Mouse (Mus musculus) brain, adult 2 months (tissue): ENCODE data around the gene Ric8b.
A peak's percentile ranks its signal among the peaks of the same experiment; 100 is the strongest.

ENCODE experiments used
- DNase-seq: peaks from one replicate; pipeline ENCODE4 v3.0.0; 2011; ENCODE audit warnings: low read depth, low spot score

Ric8b gene

DNA sequence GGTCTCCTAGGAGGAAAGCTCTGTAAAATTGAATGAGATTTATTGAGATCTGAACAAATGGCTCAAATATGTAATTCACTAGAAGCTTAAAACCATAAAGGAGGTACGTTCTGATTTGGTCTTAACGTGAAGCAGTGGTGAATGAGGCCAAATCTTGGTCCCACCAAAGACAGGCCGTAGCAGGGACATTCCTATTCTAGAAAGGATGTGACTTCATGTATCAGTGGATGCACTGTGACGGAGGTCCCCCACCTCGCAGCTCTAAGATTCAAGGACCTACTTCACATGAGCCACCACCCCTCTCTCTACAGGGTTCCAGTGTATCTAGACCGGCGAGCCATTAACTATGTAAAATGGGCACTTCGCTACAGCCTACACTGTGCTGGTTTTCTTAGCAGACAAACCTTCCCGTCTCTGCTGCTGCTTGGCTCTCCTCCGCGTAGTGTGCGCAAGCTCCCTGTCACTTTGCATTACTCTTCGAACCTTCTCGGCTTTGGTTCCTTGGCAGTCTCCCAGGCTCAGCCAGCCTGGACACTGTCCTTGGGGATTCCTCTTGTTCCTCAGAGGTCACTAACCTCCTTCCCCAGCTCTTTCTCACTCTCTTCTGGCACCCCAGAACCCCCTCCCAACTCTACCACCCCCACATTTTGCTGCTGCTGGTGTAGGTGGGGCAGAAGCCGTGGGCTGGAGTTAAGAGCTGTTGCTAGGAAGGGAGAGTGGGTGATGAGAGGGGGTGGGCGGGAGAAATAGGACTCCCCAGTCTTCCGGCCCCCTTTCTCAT is 8.2 kb upstream of the Ric8b start:
- peak; percentile 68 for DNase-seq

DNA sequence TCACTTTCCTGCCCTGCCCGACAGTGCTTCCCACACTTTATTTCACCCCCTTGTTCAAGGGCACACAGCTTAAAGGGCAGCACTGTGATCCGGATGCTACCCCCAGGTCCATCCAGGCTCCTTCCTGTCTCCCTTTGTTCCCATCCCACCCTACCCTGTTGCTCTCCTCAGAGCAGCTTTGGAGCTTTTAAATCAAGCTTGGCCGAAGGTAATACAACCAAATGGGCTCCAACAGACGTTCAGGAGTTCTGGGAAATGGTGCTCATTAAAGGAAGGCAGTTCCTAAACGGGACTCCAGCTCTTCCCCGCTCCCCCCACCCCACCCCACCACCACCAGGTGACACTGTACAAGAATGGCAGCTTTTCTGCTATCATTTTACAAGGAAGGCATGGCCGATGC is 7.2 kb upstream of the Ric8b start:
- DNase-seq = no peak

DNA sequence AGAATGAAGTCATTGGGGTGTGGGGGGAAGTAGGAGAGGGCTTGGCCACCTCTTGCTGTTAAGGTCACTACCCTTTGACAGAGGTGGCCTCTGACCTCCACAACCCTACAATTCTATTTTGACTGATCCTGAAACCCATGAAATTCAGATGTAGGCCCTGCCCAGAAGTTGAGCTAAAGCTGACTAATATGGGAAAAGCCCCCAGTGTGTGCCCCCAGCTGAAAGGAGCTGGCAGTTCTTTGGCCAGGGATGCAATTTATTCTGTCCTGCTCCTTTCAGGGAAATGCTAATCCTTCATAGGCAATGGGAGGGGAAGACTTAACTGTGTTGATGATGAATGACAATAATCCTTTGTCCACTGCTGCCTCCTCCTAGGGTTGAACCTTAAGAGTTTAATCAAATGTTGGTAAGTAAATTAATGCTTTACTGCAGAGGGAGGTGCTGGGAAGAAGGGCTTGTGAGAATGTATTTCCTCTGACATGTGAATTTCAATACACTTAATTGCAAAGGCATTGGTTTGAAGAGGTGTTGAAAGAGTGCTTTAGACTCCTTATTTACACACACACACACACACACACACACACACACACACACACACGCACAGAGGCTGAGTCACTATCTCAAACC is 6.5 kb upstream of the Ric8b start:
- no peak for DNase-seq

DNA sequence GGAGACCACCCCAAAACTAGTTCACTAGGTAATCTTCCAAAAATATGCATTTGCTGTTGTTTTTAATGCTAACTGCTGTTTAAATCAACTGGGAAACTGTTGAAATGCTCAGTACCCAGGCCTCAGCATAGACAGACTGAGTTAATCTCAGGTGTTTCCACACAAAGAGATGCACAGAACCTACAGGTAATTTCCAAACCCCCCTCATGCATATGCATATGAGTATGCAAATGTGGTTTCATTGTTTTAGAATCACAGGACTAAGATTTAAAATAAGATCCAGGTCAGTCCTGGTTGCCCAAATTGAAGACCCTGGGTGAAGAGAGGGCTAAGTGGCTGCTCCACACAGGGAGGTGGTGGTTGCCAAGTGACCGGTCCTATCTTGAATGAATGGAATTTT is 4.3 kb upstream of the Ric8b start:
- DNase-seq = no peak

DNA sequence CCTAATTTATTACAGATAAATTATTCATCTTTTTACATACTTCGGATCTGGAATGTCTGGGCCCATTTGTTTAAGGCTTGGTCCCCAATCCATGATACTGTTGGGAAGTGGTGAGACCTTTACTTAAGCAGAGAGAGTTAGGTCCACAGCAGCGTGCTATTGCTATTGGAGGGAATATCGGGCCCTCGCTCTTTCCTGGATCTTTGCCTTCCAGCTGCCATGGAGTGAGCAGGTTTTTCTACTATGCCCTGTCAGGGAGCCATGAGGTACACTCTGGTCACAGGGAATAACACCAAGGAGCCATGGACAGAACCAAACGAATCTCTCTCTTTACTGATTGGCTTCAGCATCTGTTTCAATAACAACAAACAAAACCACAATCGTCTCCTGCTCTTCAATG is 1.9 kb upstream of the Ric8b start:
- no peak for DNase-seq

DNA sequence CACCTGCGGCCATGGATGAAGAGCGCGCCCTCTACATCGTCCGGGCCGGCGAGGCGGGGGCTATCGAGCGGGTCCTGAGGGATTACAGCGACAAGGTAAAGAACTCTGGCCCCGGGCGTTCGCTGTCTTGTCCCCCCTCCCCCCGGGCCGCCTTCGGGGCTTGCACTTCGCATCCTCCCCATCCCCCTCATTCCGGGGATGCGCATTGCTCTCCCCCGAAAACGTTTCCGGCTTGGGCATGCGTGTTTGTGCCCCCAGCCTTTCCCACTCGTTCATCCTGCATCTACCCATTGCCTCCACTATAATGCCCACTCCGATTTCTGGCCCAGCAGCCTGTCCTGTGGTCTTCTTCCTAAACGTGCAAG is 297 bp downstream of the Ric8b start:
- peak; percentile 70 for DNase-seq

DNA sequence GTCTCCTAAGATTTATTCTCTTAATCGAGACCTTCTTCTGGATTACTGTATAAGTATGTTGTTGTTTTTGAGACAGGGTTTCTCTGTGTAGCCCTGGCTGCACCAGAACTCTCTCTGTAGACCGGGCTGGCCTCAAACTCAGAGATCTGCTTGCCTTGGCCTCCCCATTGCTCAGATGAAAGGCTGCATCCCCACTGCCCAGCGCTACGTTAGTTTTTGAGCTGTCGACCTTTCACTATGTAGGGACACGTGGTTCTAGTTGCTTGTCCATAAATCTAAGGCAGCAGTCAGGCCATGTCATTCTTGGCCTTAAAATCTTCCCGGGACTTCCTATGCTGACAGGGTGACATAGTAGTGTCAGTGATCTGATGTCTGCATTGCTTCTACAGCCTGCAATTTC is 8.9 kb downstream of the Ric8b start:
- no peak for DNase-seq

DNA sequence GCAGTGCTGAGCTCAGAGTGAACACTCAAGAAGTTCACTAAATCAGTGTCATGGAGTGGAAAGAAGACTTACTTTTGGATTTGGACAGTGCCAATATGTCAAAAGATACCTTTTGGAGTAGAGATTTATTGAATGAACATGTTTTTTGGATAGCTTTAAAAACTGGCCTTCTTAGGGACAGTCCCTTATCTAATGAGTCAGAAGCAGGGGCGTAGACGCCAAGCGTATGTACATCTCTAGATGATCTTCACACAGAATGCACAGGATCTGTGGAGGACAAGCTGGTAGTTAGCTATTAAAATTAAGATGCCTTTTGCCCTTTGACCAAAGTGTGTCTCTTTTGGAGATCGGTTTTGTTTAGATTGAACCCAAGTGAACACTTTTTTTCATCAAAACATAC is 9.5 kb downstream of the Ric8b start:
- DNase-seq = no peak

DNA sequence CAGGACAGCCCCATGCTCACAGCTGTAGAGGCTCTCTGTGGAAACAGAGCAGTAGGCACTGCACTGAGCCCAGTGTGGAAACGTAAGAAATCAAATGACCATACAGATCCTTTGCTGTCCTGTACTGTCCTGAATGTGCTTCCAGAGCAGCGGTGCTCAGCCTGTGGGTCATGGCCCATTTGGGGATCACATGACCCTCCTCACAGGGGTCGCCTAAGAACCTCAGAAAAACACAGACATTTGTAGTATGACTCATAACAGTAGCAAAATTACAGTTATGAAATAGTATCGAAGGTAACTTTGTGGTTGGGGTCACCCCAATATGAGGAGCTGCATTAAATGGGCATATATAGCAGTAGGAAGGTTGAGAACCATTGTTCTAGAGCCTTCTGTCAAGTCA is 11.0 kb downstream of the Ric8b start:
- no peak for DNase-seq

DNA sequence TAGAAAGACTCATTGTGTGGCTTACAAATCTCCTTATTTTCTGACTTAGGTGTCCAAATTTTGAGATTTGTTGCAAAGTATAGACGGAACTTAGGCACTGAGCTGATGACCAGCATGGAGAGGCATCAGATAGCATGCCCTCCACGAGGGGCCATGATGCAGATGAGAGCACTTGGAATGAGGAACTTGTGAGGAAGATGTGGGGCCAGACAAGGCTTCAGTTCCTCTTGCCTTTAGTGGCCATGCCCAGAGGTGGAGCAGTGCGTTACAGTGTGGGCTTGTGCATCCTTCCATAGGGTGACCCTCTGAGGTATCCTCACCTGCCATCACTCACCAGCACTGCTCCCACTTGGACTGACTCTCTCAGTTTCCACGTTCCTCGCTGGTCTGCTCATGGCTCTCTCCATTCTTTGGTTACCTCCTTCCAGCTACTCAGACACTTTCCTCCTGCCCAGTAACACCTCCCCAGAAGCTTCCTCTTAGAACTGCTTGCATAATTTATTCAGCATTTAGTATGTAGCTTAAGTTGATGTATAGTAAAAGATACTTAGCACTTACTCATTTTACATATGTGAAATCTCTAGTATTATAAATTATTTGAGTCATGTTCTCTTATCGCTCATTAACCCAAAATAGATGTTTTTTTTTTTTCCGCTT is 18.3 kb downstream of the Ric8b start:
- no peak for DNase-seq

DNA sequence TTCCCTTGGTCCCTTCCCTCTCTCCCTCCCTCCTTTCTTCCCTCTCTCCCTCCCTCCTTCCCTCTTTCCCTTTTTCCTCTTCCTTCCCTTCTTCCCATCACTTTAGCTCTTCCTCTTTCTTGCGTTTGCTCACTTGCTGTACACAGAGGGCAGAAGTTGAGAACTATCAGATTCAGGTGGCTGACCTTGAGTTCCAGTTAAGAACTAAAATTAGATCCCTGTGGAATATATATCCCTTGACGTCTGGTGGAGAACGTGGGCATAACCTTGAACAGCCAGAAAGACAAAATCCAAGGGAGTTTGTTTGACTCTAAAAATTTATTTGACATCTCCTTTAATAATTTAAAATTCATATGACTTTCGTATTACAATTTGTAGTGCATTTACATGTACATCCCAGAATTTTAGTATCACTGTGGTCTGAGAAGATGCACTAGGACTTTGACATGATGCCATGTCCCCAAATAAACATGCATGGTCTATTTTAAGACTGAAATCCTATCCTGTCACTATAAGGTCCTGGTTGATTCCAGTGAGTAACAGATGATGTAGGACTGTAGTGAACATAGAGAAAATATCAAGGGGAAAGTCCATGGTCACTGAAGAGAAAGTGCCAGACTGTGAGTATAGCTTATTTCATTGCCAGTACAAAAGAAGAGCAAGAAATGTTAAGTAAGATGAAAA is 19.6 kb downstream of the Ric8b start:
- DNase-seq = no peak

DNA sequence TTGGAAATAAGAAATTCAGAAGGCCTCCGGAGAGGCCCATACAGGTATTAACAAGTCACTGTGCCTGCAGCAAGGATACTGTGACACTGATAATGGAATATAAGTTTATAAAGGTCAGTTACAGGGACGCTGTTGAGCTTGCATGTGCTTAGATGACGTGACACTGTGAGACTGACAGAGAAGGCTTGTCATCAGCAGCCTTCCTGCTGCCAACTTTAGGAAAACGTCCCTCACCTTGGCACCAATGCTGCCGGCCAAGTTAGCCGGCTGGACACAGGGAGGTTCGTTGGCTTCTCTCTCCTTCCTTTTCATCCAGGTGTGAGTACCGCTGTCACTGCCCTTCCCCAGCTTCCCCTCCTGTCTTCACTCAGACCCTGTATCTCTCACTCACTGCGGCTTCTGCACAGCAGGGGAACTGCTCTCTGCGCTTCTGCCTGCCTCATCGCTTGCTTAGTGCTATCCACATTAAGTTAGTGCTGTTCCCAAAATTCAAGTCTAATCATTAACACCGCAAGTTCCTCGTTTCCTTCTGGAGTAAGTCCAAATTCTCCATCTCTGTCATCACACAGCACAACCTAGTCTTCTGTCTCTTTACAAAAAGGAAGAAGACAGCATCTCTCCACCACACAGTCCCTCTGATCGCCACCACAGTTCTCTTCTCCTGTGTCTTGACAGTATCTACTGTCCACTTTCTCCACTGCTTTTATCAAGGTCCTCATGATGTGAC is 20.8 kb downstream of the Ric8b start:
- DNase-seq = no peak

DNA sequence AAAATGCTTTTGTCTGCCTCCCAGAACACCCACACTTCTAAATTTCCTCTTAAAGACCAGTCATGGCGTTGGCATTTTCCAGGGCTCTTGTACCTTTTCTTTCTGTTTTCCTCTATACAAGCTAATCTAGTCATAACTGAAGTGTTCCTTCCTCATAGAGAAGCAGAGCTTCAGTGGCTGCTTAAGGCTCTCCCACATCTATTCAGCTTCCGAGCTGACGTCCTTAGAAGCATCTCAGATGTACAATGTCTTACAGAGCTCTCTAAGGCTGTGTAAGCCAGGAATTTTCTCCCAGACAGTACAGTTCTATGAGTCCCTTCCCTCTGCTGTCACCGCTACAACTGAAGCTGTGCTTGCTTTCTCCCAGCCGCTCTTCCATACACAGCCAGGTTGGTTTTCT is 21.5 kb downstream of the Ric8b start:
- DNase-seq = peak; percentile 29

DNA sequence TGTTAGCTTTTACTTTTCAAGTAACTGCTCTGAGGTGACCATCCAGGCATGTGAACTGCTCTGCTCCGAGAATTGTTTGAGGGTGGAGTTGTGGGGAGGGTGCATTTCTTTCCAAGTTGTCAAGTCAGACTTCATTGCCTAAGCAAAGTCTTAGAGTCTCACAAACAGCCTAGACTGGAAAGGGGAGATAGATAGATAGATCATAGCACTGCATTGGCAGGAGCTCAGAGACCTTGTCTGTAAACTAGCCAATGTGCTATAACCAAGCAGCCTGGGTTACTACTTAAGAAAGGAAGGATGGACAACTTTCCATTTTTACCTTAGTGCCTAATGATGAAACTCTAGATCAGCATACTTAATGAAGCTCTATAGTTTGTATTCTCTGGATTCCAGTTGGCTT is 22.9 kb downstream of the Ric8b start:
- DNase-seq = no peak

DNA sequence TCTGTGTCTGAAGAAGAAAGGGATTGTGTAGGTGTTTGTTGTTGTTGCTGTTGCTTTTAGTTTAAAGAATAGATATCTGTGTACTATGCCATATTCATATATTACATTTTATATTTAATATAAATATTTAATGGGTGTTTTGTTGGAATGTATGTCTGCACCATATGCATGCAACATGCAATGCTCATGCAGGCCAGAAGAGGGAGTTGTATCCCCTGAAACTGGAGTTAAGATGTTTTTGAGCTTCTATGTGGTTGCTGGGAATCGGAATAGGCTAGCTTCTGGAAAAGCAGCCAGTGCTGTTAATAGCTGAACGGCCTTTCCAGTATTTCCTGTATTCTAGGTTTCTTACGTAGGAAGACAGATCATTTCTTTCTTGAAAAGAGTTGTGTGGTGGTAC is 28.3 kb downstream of the Ric8b start:
- DNase-seq = no peak

DNA sequence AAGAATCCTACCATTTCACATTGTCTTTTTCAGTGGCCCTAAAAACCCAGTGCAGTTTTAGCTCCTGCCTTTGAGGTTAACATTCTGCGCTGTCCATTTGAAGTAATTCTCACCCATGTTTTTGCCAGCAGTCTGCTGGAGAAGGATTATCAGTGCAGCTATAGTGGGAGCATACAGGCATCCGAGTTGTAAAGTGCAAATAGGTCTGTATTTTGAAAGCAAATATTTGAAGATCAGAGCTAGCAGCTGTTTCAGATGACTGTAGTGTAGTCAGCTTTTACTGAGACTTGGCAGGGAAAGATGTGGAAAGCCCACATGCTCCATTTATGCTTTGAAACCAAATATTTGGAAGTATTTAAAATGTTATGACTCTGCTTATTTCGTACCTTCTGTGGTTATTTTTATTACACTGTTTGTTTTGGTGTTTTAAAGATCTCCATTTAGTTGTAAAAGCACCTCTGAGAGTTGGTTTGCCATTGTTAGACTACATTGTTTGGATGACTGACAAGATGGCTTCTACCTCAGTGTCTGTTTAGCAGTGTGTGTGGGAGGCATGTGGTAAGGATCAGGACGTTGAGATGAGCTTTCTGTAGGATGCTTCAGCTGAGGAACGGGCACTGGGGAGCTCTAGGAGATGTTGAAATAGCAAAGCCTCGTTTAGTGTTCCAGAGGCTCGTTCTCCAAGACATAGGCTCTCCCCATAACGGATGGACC is 31.7 kb downstream of the Ric8b start:
- DNase-seq = peak; percentile 50

DNA sequence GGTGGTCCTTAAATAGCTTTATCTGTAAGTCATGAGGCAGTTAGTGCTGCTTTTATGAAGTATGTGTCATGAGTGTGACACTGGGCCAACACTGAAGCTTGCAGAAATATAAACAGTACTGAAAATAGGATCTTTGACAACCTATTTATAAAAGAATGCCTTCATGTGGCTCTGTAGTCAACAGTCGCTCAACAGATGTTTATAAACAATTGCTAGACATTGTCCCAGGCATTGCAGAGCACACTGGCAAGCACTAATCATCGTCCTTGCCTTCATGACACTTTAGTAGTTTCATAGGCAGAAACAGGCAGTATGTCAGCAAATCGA is 32.2 kb downstream of the Ric8b start:
- no peak for DNase-seq

DNA sequence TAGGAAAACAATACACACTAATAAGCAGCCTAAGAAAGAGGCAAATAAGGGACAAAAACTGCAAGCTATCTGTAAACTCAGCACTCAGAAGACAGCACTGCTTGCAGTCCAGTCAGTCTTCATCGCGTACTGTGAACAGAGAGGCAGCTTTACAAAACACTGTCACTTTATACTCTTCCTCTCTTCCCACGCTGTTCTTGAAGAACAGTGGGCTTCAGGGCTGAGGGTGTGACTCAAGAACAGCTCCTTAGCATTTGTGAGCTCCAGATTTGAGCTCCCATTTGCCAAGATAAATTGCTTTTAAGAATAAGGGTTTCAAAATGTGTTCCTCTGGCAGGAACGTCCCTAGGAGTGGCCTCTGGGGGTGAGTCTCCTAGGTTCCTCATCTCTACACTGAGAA is 33.0 kb downstream of the Ric8b start:
- DNase-seq = peak; percentile 63

DNA sequence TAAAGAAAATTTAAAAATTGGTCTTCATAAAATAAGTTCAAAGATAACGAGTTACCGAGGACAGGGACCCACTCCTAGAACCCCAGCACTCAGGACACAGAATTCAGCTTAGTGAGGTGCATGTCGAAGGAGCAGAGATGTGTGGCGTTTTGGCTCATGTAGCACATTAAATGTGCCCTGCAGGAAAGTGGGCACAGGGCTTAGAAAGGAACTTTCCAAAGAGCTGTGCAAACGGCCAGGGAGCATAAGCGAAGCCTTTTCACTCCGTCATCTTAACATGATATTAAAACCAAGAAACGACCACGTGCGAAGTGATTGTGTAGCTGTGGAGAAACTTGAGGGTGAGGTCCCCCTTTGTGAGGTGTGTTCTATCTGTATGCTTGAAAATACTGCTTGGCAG is 36.8 kb downstream of the Ric8b start:
- no peak for DNase-seq

DNA sequence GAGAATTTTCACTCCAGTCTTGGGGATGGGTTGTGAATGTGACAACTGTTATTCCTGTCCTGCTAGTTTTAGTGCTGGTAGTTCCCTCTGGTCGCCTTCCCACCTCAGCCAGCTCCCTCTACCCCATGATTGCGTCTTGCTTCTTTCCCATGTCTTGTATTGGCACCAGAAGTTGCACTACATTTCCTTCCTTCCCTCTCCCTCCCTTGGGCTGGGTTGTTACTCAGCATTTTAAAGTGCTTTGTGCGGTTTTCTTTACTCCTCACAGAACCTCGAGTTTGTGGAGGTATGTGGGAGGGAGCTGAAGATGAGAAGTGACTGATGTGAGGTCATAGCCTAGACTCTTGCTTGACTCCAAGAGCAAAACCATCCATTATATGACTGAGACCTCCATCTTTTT is 38.8 kb downstream of the Ric8b start:
- DNase-seq = no peak

DNA sequence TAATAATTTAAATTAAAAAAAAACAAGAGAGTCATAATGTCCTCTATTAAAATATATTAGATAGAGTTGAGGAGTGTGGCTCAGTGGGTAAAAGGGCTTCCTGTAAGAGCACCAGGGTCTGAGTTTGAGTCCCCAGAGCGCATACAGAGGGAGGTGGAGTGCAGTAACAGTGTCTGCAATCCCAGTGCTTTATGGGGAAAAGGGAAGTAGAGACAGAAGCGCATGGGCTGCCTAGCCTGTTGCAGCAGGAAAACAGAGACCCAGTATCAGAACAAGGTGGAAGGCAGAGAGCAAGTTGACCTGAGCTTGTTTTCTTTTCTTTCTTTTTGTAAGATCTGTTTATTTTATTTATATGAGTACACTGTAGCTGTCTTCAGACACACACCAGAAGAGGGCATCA is 41.2 kb downstream of the Ric8b start:
- DNase-seq = no peak
